Mouse (Mus musculus): ENCODE measurements at regions not wholly inside any gene's neighbourhood (a gene's known extent, or its start where the extent isn't known, plus 50 kb on each side); places are given as distances from the start of the nearest gene placed in this dataset.

DNA sequence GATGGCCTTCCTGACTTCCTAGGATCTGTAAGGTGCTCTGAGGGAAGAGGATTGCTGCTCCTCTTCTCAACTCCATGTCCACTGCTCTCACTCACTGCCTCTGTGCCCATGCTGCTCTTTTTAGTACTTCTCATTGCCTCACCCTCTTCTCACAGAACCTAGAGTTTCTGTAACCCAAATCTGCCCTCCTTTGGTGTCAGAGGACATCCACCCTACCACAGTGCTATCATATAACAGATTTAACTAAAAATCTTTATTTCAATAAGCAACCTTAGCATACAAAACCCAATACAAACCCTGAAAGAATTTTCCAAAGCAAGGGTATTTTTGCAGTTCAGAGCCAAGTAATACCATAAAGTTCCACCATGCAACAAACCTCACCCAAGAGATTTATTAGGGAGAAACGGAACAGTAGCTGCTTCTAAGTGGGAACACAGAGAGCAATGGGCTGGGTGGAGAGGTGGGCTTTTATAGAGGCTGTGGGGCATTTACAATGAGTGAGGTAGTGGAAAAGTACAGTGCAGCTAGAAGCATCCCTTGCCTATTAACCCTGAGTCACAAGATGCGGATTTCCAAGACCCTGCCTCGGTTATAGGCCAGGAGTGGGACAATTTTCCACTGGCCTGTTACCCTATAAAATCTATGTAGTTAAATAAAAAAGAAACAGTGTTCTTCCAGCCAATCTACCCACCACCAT is 306.8 kb downstream of the S1pr1 start:
- no peak for DNase-seq

DNA sequence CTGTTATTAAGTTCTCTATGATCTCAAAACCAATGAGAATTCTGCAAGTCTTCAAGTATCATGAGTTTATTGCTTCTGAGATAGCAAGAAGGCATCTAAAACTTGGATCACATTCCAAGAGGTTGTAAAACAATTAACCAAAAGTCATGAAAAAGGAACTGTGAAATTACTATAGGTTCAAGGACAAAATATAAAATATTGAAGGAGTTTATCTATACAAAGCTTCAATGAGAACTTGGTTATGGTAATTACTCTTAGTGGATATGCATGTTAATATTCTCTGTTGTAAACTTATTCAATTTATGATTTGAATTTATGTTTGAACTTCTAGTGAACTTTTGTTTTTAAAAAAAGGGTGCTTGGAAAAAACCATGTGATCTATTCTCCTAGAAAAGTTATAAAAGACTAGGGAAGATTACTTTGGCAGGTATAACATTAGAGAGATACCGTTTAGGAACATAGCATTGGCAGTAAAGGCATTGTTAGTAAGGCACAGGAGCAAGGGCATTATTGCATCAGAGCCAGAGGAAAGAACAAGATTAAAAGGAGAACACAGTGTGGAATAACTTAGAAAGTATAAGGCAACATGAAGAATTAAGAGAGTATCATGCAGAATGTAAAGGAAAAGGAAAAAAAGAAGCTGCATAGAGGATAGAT is 311.4 kb downstream of the S1pr1 start:
- no peak for DNase-seq

- DNase-seq = peak in 1 of 2 experiments; percentile 1
Measured at GRCm38 (mm10) chr3:115364829-115365228, 350.0 kb downstream of the S1pr1 start.
